Comparison of ENCODE assay signal across 8 mouse cellular contexts in genomic region chr8:119670419-119671091, GRCm38 (mm10). TPM values are rescaled to one million over a fixed set of nuclear protein-coding genes. Genes with fewer than 3 reads are reported as not detected.
DNase-seq lines count a peak whose midpoint lies in the region; ATAC-seq lines count a peak whose summit lies in the region.

No protein-coding gene starts in this region.

- H3K36me3 ChIP-seq in heart, embryonic 16.5 days (ENCODE audit: control insufficient read depth, insufficient read depth) = no peaks in the 10 kb centered on the region
- no peaks in the 10 kb centered on the region for H3K36me3 ChIP-seq in liver, embryonic 16.5 days (ENCODE audit: control insufficient read depth, insufficient read depth)
- H3K36me3 ChIP-seq in hindbrain, embryonic 10.5 days = no peaks in the 10 kb centered on the region

- peak overlapping the region; percentile 71 for H3K9ac ChIP-seq in heart, embryonic 16.5 days (ENCODE audit: low read length)
- H3K9ac ChIP-seq in liver, embryonic 16.5 days (ENCODE audit: low read depth, low read length) = no peak overlapping the region

- DNase-seq in urinary bladder, postnatal 14 days (ENCODE audit: low spot score) = peak; percentile 69
- no peak for DNase-seq in urinary bladder, postnatal 10 days (ENCODE audit: low spot score)
- DNase-seq in spleen, adult 18-20 months = no peak
- no peak for DNase-seq in left cerebral cortex, adult 11 months (ENCODE audit: low spot score)
- no peak for DNase-seq in hindbrain, embryonic 10.5 days (ENCODE audit: low spot score)
- no peak for DNase-seq in cerebellum, postnatal 14 days

- H3K27me3 ChIP-seq in heart, embryonic 16.5 days (ENCODE audit: control insufficient read depth, insufficient read depth, low read length) = no peaks in the 10 kb centered on the region
- no peaks in the 10 kb centered on the region; the same call in 1 of the 2 replicates for H3K27me3 ChIP-seq in liver, embryonic 16.5 days (ENCODE audit: control insufficient read depth, insufficient read depth, low read depth, low read length)
- peaks cover 20% of the 10 kb centered on the region for H3K27me3 ChIP-seq in hindbrain, embryonic 10.5 days (ENCODE audit: insufficient read depth, poor library complexity, severe bottlenecking)

- peak overlapping the region; percentile 94 for H3K27ac ChIP-seq in heart, embryonic 16.5 days (ENCODE audit: low read length)
- H3K27ac ChIP-seq in liver, embryonic 16.5 days (ENCODE audit: low read length) = no peak overlapping the region
- H3K27ac ChIP-seq in hindbrain, embryonic 10.5 days = no peak overlapping the region

- peak overlapping the region; percentile 33 for H3K4me3 ChIP-seq in heart, embryonic 16.5 days (ENCODE audit: low read length)
- no peak overlapping the region for H3K4me3 ChIP-seq in liver, embryonic 16.5 days (ENCODE audit: low read depth, low read length)
- no peak overlapping the region for H3K4me3 ChIP-seq in hindbrain, embryonic 10.5 days

- H3K4me2 ChIP-seq in heart, embryonic 16.5 days (ENCODE audit: low read depth, low read length) = peak overlapping the region; percentile 66
- no peak overlapping the region for H3K4me2 ChIP-seq in liver, embryonic 16.5 days (ENCODE audit: low read depth, low read length)

- H3K4me1 ChIP-seq in heart, embryonic 16.5 days (ENCODE audit: control insufficient read depth, insufficient read depth, low read length) = peaks cover 24% of the 10 kb centered on the region
- H3K4me1 ChIP-seq in liver, embryonic 16.5 days (ENCODE audit: control insufficient read depth, low read depth, low read length) = peaks cover 4% of the 10 kb centered on the region; the same call in 1 of the 2 replicates
- H3K4me1 ChIP-seq in hindbrain, embryonic 10.5 days (replicated peaks) = peaks cover 43% of the 10 kb centered on the region

- no peaks in the 10 kb centered on the region for H3K9me3 ChIP-seq in heart, embryonic 16.5 days (replicated peaks; ENCODE audit: control insufficient read depth, low read length)
- no peaks in the 10 kb centered on the region for H3K9me3 ChIP-seq in liver, embryonic 16.5 days (replicated peaks; ENCODE audit: control insufficient read depth, low read length)
- H3K9me3 ChIP-seq in hindbrain, embryonic 10.5 days = no peaks in the 10 kb centered on the region

- peak; percentile 79 for ATAC-seq in heart, embryonic 16.5 days (replicated peaks; ENCODE audit: extremely low read depth, insufficient read depth, low FRiP score)
- ATAC-seq in liver, embryonic 16.5 days (ENCODE audit: low read depth) = 0 out of 2 replicates have a peak, but pooled peaks have one; percentile 17

- 8% methylated on average over 16 of the region's 16 CpGs for WGBS in heart, embryonic 16.5 days
- 43% methylated on average over 16 of the region's 16 CpGs for WGBS in liver, embryonic 16.5 days (ENCODE audit: insufficient replicate concordance)
- 71% methylated on average over 16 of the region's 16 CpGs for WGBS in hindbrain, embryonic 10.5 days

RNA-seq across cellular contexts. Expression of gene Wfdc1, which starts 4.4 kb away (rescaled TPM):
- polyA plus RNA-seq in heart, embryonic 16.5 days (2015; fragmentation: Nextera tagmentation; extraction: Ambion mirVana) = 6.4 and 7.5 TPM in 2 replicates
- 2.3 and 2.7 TPM in 2 replicates for polyA plus RNA-seq in liver, embryonic 16.5 days (2015; fragmentation: Nextera tagmentation; extraction: Ambion mirVana)
- polyA plus RNA-seq in hindbrain, embryonic 10.5 days (2016; fragmentation: Nextera tagmentation; extraction: Ambion mirVana) = 9.6 and 11.6 TPM in 2 replicates

RNA-seq across cellular contexts. Expression of gene Atp2c2, which starts 29.3 kb away (rescaled TPM):
- polyA plus RNA-seq in heart, embryonic 16.5 days (2015; fragmentation: Nextera tagmentation; extraction: Ambion mirVana) = 0.26 and 0.69 TPM in 2 replicates
- 0.19 and 0.27 TPM in 2 replicates for polyA plus RNA-seq in liver, embryonic 16.5 days (2015; fragmentation: Nextera tagmentation; extraction: Ambion mirVana)
- polyA plus RNA-seq in hindbrain, embryonic 10.5 days (2016; fragmentation: Nextera tagmentation; extraction: Ambion mirVana) = 1.4 TPM in 2 replicates

RNA-seq across cellular contexts. Expression of gene Kcng4, which starts 35.1 kb away (rescaled TPM):
- polyA plus RNA-seq in heart, embryonic 16.5 days (2015; fragmentation: Nextera tagmentation; extraction: Ambion mirVana) = 0.04 TPM in 1 of 2 replicates, not detected in the other
- not detected in 2 replicates for polyA plus RNA-seq in liver, embryonic 16.5 days (2015; fragmentation: Nextera tagmentation; extraction: Ambion mirVana)
- polyA plus RNA-seq in hindbrain, embryonic 10.5 days (2016; fragmentation: Nextera tagmentation; extraction: Ambion mirVana) = 0.16 and 0.29 TPM in 2 replicates

RNA-seq across cellular contexts. Expression of gene Adad2, which starts 58.0 kb away (rescaled TPM):
- polyA plus RNA-seq in heart, embryonic 16.5 days (2015; fragmentation: Nextera tagmentation; extraction: Ambion mirVana) = 0.07 TPM in 1 of 2 replicates, not detected in the other
- not detected in 2 replicates for polyA plus RNA-seq in liver, embryonic 16.5 days (2015; fragmentation: Nextera tagmentation; extraction: Ambion mirVana)
- polyA plus RNA-seq in hindbrain, embryonic 10.5 days (2016; fragmentation: Nextera tagmentation; extraction: Ambion mirVana) = 0.16 and 0.41 TPM in 2 replicates
